Mouse (Mus musculus) left cerebral cortex, postnatal 14 days (tissue): ENCODE data around the gene Hist1h2bh. TPM values are rescaled to one million over a fixed set of nuclear protein-coding genes. Genes with fewer than 3 reads are reported as not detected.
A peak's percentile ranks its signal among the peaks of the same experiment; 100 is the strongest.

ENCODE experiments used
- DNase-seq, 2 experiments: peaks; one replicate each; pipeline ENCODE4 v3.0.0; 2021 to 2022; ENCODE audit warnings: low spot score in 2 of 2, mixed read lengths in 1 of 2
- intact Hi-C: fragments of 180-260 bp; cut with DNase I; formaldehyde crosslinking; loops from one replicate; pipeline ENCODE4 v1.15.1; 2025
- microRNA-seq, 2 experiments: library from miRNA; unstranded; fragments of <30 nt; microRNA quantifications; one replicate each; pipeline ENCODE4 v1.2.0; 2022
- total RNA-seq, 2 experiments: library from RNA; stranded (reverse); gene quantifications; 2 replicates each; pipeline ENCODE4 v1.2.3; 2021

Gene Hist1h2bh
- total RNA-seq, 2 experiments from 2014 or later = 0.91 to 0.92 TPM

- DNase-seq = peak; percentile 45 to 49
- intact Hi-C loops = no loop called here
Observed at GRCm38 (mm10) chr13:23497656-23498321, 45.4 kb downstream of the Hist1h2bh start.

- intact Hi-C loops = no loop called here
- no peak for DNase-seq
Observed at GRCm38 (mm10) chr13:23495526-23495925, 47.7 kb downstream of the Hist1h2bh start.

- intact Hi-C loops = no loop called here
- DNase-seq = no peak
Observed at GRCm38 (mm10) chr13:23491990-23492389, 51.2 kb downstream of the Hist1h2bh start.

Small RNA genes within 50 kb of the gene (microRNA-seq; reads per million reads assigned to microRNA genes)
- gene Gm44297 (0 reads per million in 2 experiments), gene Gm44359 (0 reads per million in 2 experiments), gene Gm44394 (0 reads per million in 2 experiments), gene n-TStga1 (0 reads per million in 2 experiments)

Other genes starting within 250 kb of the Hist1h2bh start
- 10 to 100 TPM; 39.5 TPM for gene Zfp322a, start 174.2 kb downstream of the Hist1h2bh start, total RNA-seq
- 1 to 10 TPM; 6.9 to 7.1 TPM for gene Abt1, start 119.5 kb downstream of the Hist1h2bh start, total RNA-seq
- gene Btn1a1, start 77.5 kb downstream of the Hist1h2bh start, total RNA-seq = not detected
- 1 to 10 TPM in 1 of 2 experiments, under 1 TPM in 1; 0.82 to 1.3 TPM for gene Btn2a2, start 54.5 kb downstream of the Hist1h2bh start, total RNA-seq
- gene Hist1h4h, start 12.3 kb downstream of the Hist1h2bh start, total RNA-seq = 100 to 1,000 TPM; 264 to 291 TPM
- gene Hist1h2af, start 9.5 kb downstream of the Hist1h2bh start, total RNA-seq = 10 to 100 TPM in 1 of 2 experiments, 1 to 10 TPM in 1; 4.3 to 21.5 TPM
- 1 to 10 TPM; 5.8 to 6.2 TPM for gene Hist1h3g, start 8.0 kb downstream of the Hist1h2bh start, total RNA-seq
- gene Hist1h3f, start 660 bp upstream of the Hist1h2bh start, total RNA-seq = 10 to 100 TPM; 18.7 to 21.0 TPM
- 100 to 1,000 TPM; 150 to 165 TPM for gene Hist1h4f, start 8.3 kb upstream of the Hist1h2bh start, total RNA-seq
- 1 to 10 TPM; 3.1 to 4.2 TPM for gene Hist1h1d, start 9.9 kb upstream of the Hist1h2bh start, total RNA-seq
- gene Hist1h3e, start 19.0 kb upstream of the Hist1h2bh start, total RNA-seq = 10 to 100 TPM; 49.1 to 57.1 TPM
- gene Hist1h2ae, start 27.8 kb upstream of the Hist1h2bh start, total RNA-seq = 10 to 100 TPM in 1 of 2 experiments, 1 to 10 TPM in 1; 8.2 to 10.1 TPM
- gene Hist1h2bg, start 28.0 kb upstream of the Hist1h2bh start, total RNA-seq = 10 to 100 TPM; 79.2 to 92.9 TPM
- 10 to 100 TPM; 24.6 to 36.3 TPM for gene Hist1h2bf, start 30.8 kb upstream of the Hist1h2bh start, total RNA-seq
- gene Hist1h2ad, start 31.0 kb upstream of the Hist1h2bh start, total RNA-seq = 1 to 10 TPM; 3.0 to 5.1 TPM
- gene Hist1h3d, start 32.4 kb upstream of the Hist1h2bh start, total RNA-seq = 1 to 10 TPM; 9.4 to 9.9 TPM
- gene Hist1h4d, start 38.2 kb upstream of the Hist1h2bh start, total RNA-seq = 100 to 1,000 TPM; 132 to 148 TPM
- gene Hist1h2be, start 77.7 kb upstream of the Hist1h2bh start, total RNA-seq = 1 to 10 TPM; 4.8 to 5.6 TPM
- gene Hist1h1e, start 79.2 kb upstream of the Hist1h2bh start, total RNA-seq = 10 to 100 TPM; 53.4 to 69.1 TPM
- gene Hist1h2ac, start 140.6 kb upstream of the Hist1h2bh start, total RNA-seq = 1 to 10 TPM; 1.9 to 2.0 TPM
- gene Hist1h2bc, start 140.8 kb upstream of the Hist1h2bh start, total RNA-seq = 10 to 100 TPM; 25.0 to 27.3 TPM
- under 1 TPM in 1 of 2 experiments, not detected in 1; 0.40 TPM for gene Hist1h1t, start 152.4 kb upstream of the Hist1h2bh start, total RNA-seq
- 100 to 1,000 TPM; 100 to 103 TPM for gene Hist1h4c, start 155.1 kb upstream of the Hist1h2bh start, total RNA-seq
- gene Hfe, start 167.5 kb upstream of the Hist1h2bh start, total RNA-seq = 1 to 10 TPM; 2.9 to 3.1 TPM
- gene Hist1h1c, start 195.4 kb upstream of the Hist1h2bh start, total RNA-seq = 10 to 100 TPM; 55.8 to 75.9 TPM
- 1 to 10 TPM; 6.8 to 7.2 TPM for gene Hist1h3c, start 202.2 kb upstream of the Hist1h2bh start, total RNA-seq
- gene Hist1h2bb, start 203.3 kb upstream of the Hist1h2bh start, total RNA-seq = 10 to 100 TPM; 18.8 to 20.7 TPM
- 10 to 100 TPM; 30.0 to 36.8 TPM for gene Hist1h2ab, start 207.7 kb upstream of the Hist1h2bh start, total RNA-seq
- 10 to 100 TPM; 16.5 to 23.8 TPM for gene Hist1h3b, start 208.9 kb upstream of the Hist1h2bh start, total RNA-seq
- 10 to 100 TPM; 73.2 to 80.8 TPM for gene Hist1h4b, start 213.6 kb upstream of the Hist1h2bh start, total RNA-seq
- 10 to 100 TPM; 68.8 to 69.0 TPM for gene Hist1h4a, start 217.8 kb upstream of the Hist1h2bh start, total RNA-seq
- 10 to 100 TPM; 33.2 to 47.2 TPM for gene Hist1h3a, start 219.0 kb upstream of the Hist1h2bh start, total RNA-seq
- 10 to 100 TPM; 20.4 to 29.2 TPM for gene Hist1h1a, start 220.3 kb upstream of the Hist1h2bh start, total RNA-seq
- gene Trim38, start 226.5 kb upstream of the Hist1h2bh start, total RNA-seq = not detected